Mouse (Mus musculus): ENCODE results near the gene Anpep.

Gene Anpep

GRCm38 (mm10) chr7:79799048-79799447 lies 61.8 kb downstream of the Anpep start:
- ChIA-PET POLR2A (interaction anchor here in 2 of 4 experiments (0.6 to 2.2 kb wide), 7 partner anchors 12 to 726 kb away, joined by 3 to 8 read pairs (median 3); partner anchors contain the start of gene Mesp2 (in 1 of the 2)), CTCF (interaction anchor here (0.5 to 1.9 kb wide), 42 partner anchors 9 to 758 kb away, joined by 3 to 38 read pairs (median 3); partner anchors contain the start of genes Arpin (in 2 of the 4), Ap3s2 (in 1 of the 4) and Mesp2 (in 1 of the 4))

- CTCF ChIA-PET: interaction anchor here (0.5 to 2.4 kb wide), 37 partner anchors 10 to 320 kb away, joined by 3 to 38 read pairs (median 4); partner anchors contain the start of genes Arpin (in 2 of the 4), Ap3s2 (in 1 of the 4) and Mesp2 (in 1 of the 4)
Observed at GRCm38 (mm10) chr7:79798606-79799005, 62.3 kb downstream of the Anpep start.

GRCm38 (mm10) chr7:79793688-79794087 lies 67.2 kb downstream of the Anpep start, which contains the start of gene Mesp1:
TSS of gene Mesp1 (minus strand) at chr7:79793788.
- POLR2A ChIA-PET: interaction anchor here in 3 of 4 experiments (0.6 to 1.4 kb wide), 7 partner anchors 12 to 237 kb away, joined by 3 to 7 read pairs (median 3); no protein-coding TSS in a partner anchor
- CTCF ChIA-PET: interaction anchor here in 3 of 4 experiments (0.6 to 4.1 kb wide), 13 partner anchors 13 to 142 kb away, joined by 3 to 20 read pairs (median 3); partner anchors contain the start of gene Arpin (in 1 of the 3)

More at GRCm38 (mm10) chr7:79798606-79799005, 62.3 kb downstream of the Anpep start:
- POLR2A ChIA-PET: interaction anchor here in 2 of 4 experiments (0.6 to 2.2 kb wide), 7 partner anchors 12 to 727 kb away, joined by 3 to 8 read pairs (median 3); partner anchors contain the start of gene Mesp2 (in 1 of the 2)

GRCm38 (mm10) chr7:79792635-79793421 lies 68.0 kb downstream of the Anpep start:
- POLR2A ChIA-PET: interaction anchor here in 3 of 4 experiments (0.6 to 1.6 kb wide), 8 partner anchors 15 to 468 kb away, joined by 3 read pairs; partner anchors contain the start of genes Ngrn (in 1 of the 3) and Ticrr (in 1 of the 3)
- CTCF ChIA-PET: interaction anchor here in 2 of 4 experiments (0.6 to 4.1 kb wide), 11 partner anchors 12 to 122 kb away, joined by 3 to 20 read pairs (median 5); no protein-coding TSS in a partner anchor

- POLR2A ChIA-PET: interaction anchor here in 1 of 4 experiments (0.7 kb wide), 1 partner anchor 9 kb away, joined by 5 read pairs; no protein-coding TSS in a partner anchor
- CTCF ChIA-PET: interaction anchor here in 2 of 4 experiments (0.6 to 4.1 kb wide), 2 partner anchors 9 to 751 kb away, joined by 3 to 20 read pairs; no protein-coding TSS in a partner anchor
Observed at GRCm38 (mm10) chr7:79789812-79790211, 71.0 kb downstream of the Anpep start.

- ChIA-PET POLR2A (interaction anchor here in 1 of 4 experiments (0.9 kb wide), 1 partner anchor 83 kb away, joined by 4 read pairs; no protein-coding TSS in a partner anchor), CTCF (interaction anchor here in 3 of 4 experiments (0.6 to 2.0 kb wide), 16 partner anchors 10 to 210 kb away, joined by 3 to 10 read pairs (median 4); no protein-coding TSS in a partner anchor)
Observed at GRCm38 (mm10) chr7:79786295-79786694, 74.6 kb downstream of the Anpep start.

GRCm38 (mm10) chr7:79782516-79782855 lies 78.4 kb downstream of the Anpep start:
- ChIA-PET CTCF (interaction anchor here in 1 of 4 experiments (0.8 kb wide), 1 partner anchor 54 kb away, joined by 3 read pairs; no protein-coding TSS in a partner anchor), POLR2A (interaction anchor here in 1 of 4 experiments (0.8 kb wide), 1 partner anchor 9 kb away, joined by 3 read pairs; no protein-coding TSS in a partner anchor)

GRCm38 (mm10) chr7:79781826-79782515 lies 78.9 kb downstream of the Anpep start:
- ChIA-PET CTCF (interaction anchor here (0.6 to 2.0 kb wide), 10 partner anchors 10 to 169 kb away, joined by 3 to 20 read pairs (median 4); partner anchors contain the start of gene Mesp1 (in 1 of the 4)), POLR2A (interaction anchor here in 2 of 4 experiments (0.8 to 1.1 kb wide), 2 partner anchors 10 kb away, joined by 3 read pairs; no protein-coding TSS in a partner anchor)

- POLR2A ChIA-PET: interaction anchor here in 3 of 4 experiments (0.5 to 1.1 kb wide), 7 partner anchors 9 to 223 kb away, joined by 3 to 5 read pairs (median 3); no protein-coding TSS in a partner anchor
- CTCF ChIA-PET: interaction anchor here (0.5 to 2.4 kb wide), 44 partner anchors 9 to 472 kb away, joined by 3 to 20 read pairs (median 4); partner anchors contain the start of genes Mesp1 (in 1 of the 4), Pex11a (in 1 of the 4) and Wdr93 (in 1 of the 4)
Observed at GRCm38 (mm10) chr7:79780647-79781626, 79.9 kb downstream of the Anpep start.
